Mouse (Mus musculus): Measurements from ENCODE around the gene Omp. TPM values are rescaled to one million over a fixed set of nuclear protein-coding genes. Genes with fewer than 3 reads are reported as not detected.

The Omp gene
- 0.55 and 1.4 TPM in 2 replicates for polyA plus RNA-seq (2012; rRNA removed; ENCODE audit: low replicate concordance)

GRCm38 (mm10) chr7:98145402-98145801 is at the start of gene Omp:
Omp (minus strand) TSS chr7:98145502.

DNA sequence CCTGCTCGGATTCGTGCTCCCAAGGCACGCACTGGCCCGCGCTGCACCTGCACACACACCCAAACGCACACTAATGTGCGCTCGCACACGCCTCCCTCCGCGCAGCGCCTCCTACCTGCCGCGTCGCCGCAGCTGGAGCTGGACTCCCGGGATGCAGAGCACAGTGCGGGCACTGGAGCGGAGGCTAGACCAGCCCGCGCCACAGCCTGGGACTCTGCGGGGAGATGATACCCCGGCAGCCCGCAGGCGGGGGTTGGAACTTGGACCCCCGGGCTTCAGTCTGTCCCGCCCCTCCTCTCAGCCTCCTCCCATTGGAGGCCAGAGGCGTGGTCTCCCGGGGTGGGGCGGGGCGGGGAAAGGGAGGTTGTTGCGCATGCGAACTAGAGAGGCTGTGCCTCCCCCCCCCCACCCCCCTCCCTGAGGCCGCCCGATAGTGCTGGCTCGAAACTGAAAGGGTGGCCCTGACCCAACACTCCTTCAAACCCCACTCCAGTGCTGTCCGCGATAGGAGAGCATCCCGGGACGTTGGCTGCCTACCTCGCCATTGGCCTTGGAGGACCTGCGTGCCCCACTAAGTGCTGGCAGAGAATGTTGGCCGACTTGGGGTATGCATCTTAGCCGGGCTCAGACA is 32.7 kb upstream of the Omp start, which contains the start of gene Capn5:
Gene Capn5, minus strand, starts transcription at position 346 of the 631 bp plus-strand sequence.

DNA sequence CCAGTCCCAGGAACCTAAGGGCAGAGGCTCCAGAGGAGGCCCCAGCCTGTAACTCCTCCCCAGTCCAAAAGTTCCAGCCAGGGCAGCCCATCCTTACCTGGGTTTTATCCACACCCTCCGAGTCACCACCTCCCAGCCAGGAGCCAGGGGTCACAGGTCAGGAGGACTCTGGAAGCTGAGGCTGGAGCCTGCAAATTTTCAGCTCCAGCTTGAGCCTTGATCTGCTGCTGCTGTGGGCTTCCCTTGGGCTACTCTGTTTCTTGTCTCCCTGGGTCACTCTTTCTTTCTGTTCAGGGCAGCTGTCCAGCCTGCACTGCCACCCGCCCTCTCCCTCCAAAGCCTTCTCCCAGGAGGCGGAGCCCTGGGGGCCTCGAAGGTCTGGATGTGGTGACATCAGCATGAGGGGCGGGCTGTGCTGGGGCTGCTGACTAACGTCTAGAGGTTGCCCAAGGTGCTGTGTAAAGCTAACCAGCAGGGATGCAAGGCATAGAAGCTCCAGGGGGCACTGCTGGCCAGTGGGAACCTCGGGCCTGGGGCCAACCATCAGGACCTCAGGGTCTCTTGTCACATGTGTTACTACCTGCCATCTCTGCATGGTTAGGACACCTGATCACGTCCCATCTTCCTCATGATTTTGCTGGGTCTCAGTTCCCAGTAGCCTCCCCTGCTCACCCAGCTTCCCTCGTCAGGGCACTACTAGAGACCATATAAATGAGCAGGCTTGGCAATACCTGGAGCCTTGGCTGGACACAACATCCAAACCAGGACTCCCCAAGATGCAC is 25.9 kb downstream of the Omp start, which contains the start of gene Myo7a:
Gene Myo7a, minus strand, starts transcription at position 346 of the 782 bp plus-strand sequence.

Other genes with a start within 250 kb of the Omp start
- not detected in 2 replicates for gene Gdpd4, start 225.5 kb downstream of the Omp start, polyA plus RNA-seq (2012; rRNA removed; ENCODE audit: low replicate concordance)
- gene Myo7a, start 26.0 kb downstream of the Omp start, polyA plus RNA-seq (2012; rRNA removed; ENCODE audit: low replicate concordance), result 34.2 and 37.4 TPM in 2 replicates
- 9.9 and 27.0 TPM in 2 replicates for gene Capn5, start 32.8 kb upstream of the Omp start, polyA plus RNA-seq (2012; rRNA removed; ENCODE audit: low replicate concordance)
- 1.1 and 5.3 TPM in 2 replicates for gene B3gnt6, start 54.0 kb upstream of the Omp start, polyA plus RNA-seq (2012; rRNA removed; ENCODE audit: low replicate concordance)
- gene Acer3, start 175.7 kb upstream of the Omp start, polyA plus RNA-seq (2012; rRNA removed; ENCODE audit: low replicate concordance), result 0.36 and 1.3 TPM in 2 replicates
- gene Tsku, start 215.8 kb upstream of the Omp start, polyA plus RNA-seq (2012; rRNA removed; ENCODE audit: low replicate concordance), result 88.8 and 145 TPM in 2 replicates